Mouse (Mus musculus) small intestine, adult 2 months (tissue): Measurements from ENCODE around the gene Acp4.
"Not testable (repeated sequence)": the region's sequence is repeated elsewhere in the genome, so short reads cannot be mapped to it uniquely, and the experiment has no call there.

Experiments
- CTCF ChIP-seq: fragments of 200-500 bp; IDR thresholded peaks from 2 replicates; pipeline ENCODE4 v1.5.1; 2012; ENCODE audit warnings: low read depth, mild to moderate bottlenecking, control low read depth, inconsistent platforms, low read length, moderate library complexity, mixed read lengths; ENCODE audit not compliant: insufficient replicate concordance, insufficient read length; ENCODE audit errors: extremely low read depth
- POLR2A ChIP-seq: fragments of 200-500 bp; IDR thresholded peaks from 2 replicates; pipeline ENCODE4 v1.6.1; 2012; ENCODE audit warnings: low read depth, mild to moderate bottlenecking, control low read depth, inconsistent platforms, low read length, moderate library complexity

- not testable (repeated sequence) for TF ChIP-seq POLR2A, CTCF
Measured at GRCm38 (mm10) chr7:44221601-44222000, 35.6 kb downstream of the Acp4 start.
